Mouse (Mus musculus): Measurements from ENCODE around the gene Rnasek.

The Rnasek gene

GRCm38 (mm10) chr11:70239541-70240279 lies at the start of gene Rnasek, which contains the start of gene Gm21988:
Rnasek (minus strand) TSS chr11:70239842.
Gm21988 (minus strand) TSS chr11:70239830.
- peak; percentile 73 for DNase-seq (ENCODE audit: low spot score)

- no peak for DNase-seq (ENCODE audit: low spot score)
Observed at GRCm38 (mm10) chr11:70289236-70289635, 49.6 kb upstream of the Rnasek start.

DNA sequence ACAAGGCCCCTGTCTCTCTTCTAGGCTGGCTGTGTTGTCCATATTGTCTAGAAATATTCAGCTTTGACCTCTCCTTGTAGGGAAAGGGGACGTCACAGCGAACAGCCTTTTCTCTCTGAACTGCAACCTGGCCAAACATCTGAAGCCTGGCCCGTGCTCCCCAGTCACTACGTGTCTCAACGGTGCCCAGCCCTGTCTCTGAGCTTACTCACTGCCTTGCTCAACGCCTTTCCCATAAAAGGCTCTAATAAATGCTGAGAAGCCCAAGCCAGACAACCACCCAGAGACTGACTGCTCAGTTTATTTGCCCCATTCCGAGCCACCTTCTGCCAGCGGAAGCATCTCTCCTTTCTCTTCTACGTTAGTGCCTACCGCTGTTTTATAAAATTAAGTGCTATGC lies 48.5 kb upstream of the Rnasek start:
- DNase-seq (ENCODE audit: low spot score) = no peak

- DNase-seq (ENCODE audit: low spot score) = no peak
Observed at GRCm38 (mm10) chr11:70285686-70286085, 46.0 kb upstream of the Rnasek start.

DNA sequence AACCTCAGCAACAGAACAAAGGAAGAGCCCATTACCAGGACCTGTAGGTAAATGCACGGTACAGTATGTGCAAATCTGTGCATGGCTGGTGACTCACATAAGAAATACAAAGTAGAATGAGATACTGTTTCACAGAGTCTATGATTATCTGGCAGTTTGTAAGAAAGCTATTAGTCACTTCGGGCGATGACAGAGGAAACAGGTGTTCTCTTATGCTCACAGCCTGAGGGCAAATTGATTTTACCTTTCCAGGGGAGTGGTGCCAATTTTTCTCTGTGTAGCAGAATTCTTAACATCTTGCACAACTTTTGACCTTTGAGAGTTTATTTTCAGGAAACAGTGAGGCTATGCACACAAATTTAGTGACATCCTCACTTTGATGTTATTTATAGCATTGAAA lies 45.1 kb upstream of the Rnasek start:
- DNase-seq (ENCODE audit: low spot score) = no peak

GRCm38 (mm10) chr11:70283666-70284065 lies 44.0 kb upstream of the Rnasek start:
- no peak for DNase-seq (ENCODE audit: low spot score)

DNA sequence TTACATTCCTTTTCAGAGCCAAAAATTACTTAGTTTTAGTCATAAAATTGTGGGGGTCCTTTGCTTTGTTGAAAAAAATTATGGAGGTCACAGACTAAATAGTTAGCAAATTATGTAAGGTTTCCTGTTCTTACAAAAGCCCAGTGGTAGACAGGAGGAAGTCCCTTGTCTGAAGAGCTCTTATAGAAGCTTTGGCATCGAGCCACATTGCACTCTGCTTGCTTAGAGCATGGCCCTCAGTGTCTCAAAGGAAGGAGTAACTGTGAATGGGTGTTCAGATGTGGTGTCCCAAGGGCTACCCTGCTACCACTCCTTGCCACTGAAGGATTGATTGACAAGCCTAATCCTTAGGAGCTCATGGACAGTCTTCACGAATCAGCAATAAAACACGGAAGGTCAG lies 40.8 kb upstream of the Rnasek start:
- no peak for DNase-seq (ENCODE audit: low spot score)

GRCm38 (mm10) chr11:70278961-70279360 lies 39.3 kb upstream of the Rnasek start:
- no peak for DNase-seq (ENCODE audit: low spot score)

DNA sequence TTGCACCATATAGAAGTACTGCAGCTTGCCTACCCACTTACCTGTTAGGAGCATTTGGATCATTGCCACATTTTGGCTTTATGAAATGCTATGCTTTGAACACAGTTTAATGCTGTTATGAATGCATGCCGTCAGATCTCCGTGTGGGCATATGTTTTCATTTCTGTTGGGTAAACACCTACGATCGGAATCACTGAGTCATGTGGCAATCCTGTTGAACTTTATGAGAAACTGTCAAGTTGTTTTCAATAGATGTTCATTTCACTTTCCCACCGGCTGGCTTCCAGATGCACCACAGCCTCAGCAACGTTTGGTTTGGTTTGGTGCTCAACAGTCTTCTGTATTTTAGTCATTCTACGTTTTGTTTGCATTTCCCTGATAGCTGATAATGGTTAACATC lies 32.0 kb upstream of the Rnasek start:
- DNase-seq (ENCODE audit: low spot score) = no peak

- no peak for DNase-seq (ENCODE audit: low spot score)
Observed at GRCm38 (mm10) chr11:70266405-70266804, 26.8 kb upstream of the Rnasek start.

DNA sequence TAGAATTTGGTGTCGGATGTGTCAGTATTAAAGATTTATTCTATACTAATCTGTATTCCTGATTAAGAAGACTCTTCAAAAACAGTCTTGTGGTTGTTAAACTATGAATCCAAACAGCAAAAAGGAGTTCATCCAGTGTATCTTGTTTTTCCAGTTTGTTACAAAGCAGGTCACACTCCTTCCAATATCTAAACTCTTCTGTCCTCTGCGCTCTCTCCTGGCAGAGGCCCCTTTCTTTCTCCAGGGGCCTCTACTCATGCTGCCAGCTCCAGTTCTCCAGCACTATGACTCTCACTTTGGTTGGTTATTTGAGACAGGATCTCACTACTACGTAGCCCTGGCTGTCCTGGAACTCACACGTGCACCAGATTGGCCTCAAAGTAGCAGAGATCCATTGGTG lies 26.2 kb upstream of the Rnasek start:
- DNase-seq (ENCODE audit: low spot score) = no peak

GRCm38 (mm10) chr11:70265252-70265651 lies 25.6 kb upstream of the Rnasek start:
- no peak for DNase-seq (ENCODE audit: low spot score)

- no peak for DNase-seq (ENCODE audit: low spot score)
Observed at GRCm38 (mm10) chr11:70259035-70259434, 19.4 kb upstream of the Rnasek start.

DNA sequence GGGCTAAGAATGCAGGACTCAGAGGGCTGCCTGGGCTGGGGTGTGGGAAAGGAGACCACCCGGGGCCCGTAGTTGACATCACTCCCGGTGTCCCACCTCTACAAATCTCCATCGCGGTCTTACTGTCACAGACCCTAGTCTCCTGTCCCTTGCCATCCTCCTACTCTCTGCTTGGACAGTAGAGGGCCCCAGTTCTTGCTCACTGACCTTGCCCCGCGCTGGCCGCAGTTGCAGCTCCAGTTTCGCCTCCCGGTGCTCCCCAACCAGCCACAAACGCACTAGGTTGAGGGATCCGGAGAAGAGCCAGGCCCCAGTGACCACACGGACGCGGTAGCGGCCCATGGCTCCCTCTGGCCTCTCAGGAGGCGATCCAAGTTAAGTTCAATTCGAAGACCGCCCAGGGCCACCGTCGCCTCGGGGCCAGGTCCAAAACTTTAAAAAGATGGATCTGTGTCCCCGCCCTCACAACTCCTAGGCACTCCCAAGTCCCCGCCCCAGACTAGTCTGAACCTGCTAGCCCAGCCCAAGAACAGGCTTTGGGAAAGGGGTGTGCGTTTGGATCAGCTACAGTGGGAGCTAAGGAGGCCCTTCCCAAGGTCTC lies 15.4 kb upstream of the Rnasek start, which contains the start of gene Alox12:
Gene Alox12 (minus strand): TSS at position 423 of the 601 bp plus-strand sequence.
- DNase-seq (ENCODE audit: low spot score) = peak; percentile 54

DNA sequence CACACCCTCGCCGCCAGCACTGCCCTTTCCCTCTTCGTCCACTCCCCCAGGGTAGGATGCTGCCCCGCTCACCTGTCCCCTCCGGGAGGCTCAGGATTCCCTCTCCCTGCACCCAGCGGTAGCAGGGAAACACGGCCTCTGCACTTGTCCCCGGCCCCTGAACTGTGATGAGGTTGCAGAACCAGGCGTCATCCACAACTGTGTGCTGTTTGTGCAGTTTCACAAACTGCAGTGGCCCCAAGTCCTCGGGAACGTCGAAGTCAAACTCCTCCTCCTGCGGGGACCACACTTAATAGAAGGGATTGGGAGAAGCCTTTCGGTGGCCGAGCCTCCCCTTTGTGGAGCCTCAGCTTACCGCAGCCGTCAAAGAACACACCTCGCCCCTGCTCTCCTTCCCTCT lies 14.7 kb upstream of the Rnasek start:
- DNase-seq (ENCODE audit: low spot score) = no peak

GRCm38 (mm10) chr11:70251853-70252252 lies 12.2 kb upstream of the Rnasek start:
- no peak for DNase-seq (ENCODE audit: low spot score)

DNA sequence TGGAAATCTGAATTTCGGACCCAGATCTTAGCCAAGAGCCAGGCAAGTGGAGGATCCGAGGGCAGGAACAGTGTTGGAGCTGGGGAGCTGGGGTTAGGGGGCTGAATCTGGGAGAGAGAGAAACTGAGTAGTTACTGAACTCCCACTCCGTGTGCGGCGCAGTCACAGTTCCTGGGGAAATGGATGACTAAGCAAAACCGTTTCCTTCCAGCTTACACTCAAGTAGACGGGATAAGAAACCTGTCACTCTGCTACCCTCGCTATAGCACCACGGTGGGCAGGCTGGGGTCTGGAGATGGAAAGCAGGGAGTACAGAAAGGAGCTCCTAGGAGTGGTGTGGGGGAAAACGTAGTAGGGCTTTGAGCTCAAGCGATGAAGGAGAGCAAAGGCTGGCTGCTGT lies 10.5 kb upstream of the Rnasek start:
- no peak for DNase-seq (ENCODE audit: low spot score)

- no peak for DNase-seq (ENCODE audit: low spot score)
Observed at GRCm38 (mm10) chr11:70247136-70247845, 7.6 kb upstream of the Rnasek start.

DNA sequence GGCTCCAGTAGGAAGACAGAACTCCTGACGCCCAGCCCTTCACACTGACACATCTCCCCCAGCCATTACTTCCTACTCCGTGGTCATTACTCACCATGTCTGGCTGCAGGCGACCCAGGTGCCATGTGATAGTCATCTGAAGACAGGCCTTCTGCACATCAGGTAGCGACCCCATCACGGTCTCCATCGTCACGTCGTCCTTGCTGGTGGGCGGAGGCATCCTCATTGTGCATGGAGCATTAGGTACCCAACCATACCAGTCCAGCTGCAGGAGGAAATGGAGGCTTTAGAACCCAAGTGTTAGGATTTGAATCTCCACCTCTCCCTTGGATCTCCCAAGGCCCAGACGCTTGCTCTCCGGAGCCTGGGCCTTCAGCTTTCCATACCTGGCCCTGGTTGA lies 2.9 kb upstream of the Rnasek start:
- DNase-seq (ENCODE audit: low spot score) = no peak

DNA sequence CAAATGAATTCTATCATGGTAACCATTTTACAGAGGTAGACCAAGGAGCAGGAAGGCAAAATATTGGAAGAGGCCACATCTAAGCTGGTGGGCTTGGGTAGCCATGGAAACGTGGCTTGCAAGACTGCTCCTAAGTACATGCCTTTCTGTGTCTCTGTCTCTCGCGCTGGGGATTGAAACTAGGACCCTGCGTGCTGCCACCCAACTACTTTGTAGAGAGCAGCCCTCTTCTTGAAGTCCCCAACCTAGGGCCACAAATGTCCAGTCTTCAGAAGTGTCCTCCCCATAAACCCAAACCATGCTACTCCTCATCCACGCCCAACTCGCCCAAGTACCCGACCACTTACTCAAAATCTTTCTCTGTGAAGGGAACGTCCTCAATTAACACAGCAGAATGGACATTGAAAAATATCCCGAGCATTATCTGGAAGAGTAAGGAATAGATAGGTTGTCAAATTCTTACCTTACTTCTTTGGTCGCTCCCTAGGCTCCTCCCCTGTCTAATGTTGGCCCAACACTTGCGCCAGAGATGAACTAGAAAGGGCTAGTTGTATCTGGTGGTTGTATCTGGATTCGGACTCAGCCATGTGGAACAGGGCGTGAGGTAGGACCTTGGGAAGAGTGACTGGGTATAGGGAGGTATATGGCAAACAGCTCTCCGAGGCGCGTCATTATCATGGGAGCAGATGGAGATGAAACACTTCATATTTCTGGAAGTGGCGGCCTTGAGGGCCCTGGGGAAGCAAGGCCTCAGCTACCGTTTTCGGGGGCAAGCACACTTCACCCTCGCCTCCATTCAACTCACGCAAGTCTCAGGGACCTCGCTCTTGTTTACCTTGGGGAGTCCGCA lies 826 bp downstream of the Rnasek start:
- DNase-seq (ENCODE audit: low spot score) = no peak

DNA sequence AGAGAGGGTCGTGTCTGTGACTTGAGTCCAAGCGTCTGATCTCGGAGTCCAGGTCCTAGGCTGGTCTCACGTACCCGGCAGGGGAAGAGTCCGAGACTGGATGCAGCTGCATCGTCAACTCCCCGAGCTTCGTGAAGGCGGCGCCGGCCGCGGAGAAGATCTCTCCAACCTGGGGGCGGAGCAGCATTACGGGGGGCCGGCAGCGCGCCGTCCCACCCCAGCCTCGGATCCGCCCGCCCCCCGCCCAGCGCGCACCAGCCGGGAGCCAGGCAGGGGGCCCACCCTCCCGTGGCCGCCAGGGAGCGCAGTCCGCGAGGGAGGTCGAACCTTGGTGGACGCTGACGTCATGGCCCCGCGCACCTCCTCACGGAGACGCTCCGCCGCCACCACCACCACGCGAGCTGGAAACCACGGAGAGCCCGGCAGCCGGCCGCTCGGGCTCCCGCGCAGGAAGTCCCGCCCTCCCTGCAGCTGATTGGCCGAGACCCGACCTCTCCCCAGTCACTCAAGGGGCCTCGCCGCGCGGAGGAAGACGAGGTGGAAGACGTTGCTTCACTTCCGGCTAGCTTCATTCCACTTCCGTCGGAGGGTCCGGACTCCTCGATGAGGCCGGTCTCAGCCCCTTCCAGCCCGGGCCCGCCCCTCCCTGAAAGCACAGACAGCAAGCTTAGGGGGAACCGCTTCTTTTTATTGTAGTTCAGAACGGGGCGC lies 2.0 kb downstream of the Rnasek start, which contains the start of gene 0610010K14Rik:
Gene 0610010K14Rik (minus strand): TSS at position 458 of the 711 bp plus-strand sequence.
- DNase-seq (ENCODE audit: low spot score) = peak; percentile 99

All from ovary, postnatal 36 days (tissue).